Mouse (Mus musculus): ENCODE results near the gene Dpf2.
"Not testable (repeated sequence)": the region's sequence is repeated elsewhere in the genome, so short reads cannot be mapped to it uniquely, and the experiment has no call there.

The Dpf2 gene

DNA sequence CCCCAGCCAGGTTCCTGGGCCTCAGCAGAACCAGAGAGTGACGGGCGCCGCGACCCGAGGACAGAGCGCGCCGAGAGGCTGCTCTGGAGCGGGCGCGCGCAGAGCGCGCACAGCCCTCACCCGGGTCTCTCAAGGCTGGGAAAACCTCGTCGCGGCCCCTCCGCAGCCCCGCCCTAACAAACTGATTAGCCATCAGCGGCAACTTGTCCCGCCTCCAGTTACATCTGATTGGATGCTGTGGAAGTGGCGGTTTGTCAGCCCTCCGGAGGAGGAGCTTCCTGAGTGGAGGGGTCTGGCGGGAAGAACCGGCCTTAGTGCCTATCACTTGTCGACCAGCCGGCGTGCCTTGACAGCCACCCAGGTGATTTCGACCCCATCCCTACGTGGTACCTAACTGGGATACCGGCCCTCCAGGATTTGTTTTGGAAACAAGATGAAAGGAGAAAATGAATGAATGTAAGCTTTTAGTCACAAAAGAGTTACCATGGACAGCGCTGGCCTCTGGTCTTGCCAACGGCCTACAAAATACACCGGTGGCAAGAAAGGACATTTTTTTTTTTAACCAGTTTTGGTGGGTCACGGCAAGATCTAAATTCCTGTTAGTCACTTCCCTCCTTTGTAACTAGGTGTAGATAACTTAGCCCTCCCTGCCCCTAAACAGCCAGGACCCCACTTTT is 18.7 kb downstream of the Dpf2 start, which contains the start of gene Tigd3:
Gene Tigd3 (minus strand): TSS at position 148 of the 677 bp plus-strand sequence.
- no peak for DNase-seq (ENCODE audit: extremely low read depth, low read depth, low spot score)

DNA sequence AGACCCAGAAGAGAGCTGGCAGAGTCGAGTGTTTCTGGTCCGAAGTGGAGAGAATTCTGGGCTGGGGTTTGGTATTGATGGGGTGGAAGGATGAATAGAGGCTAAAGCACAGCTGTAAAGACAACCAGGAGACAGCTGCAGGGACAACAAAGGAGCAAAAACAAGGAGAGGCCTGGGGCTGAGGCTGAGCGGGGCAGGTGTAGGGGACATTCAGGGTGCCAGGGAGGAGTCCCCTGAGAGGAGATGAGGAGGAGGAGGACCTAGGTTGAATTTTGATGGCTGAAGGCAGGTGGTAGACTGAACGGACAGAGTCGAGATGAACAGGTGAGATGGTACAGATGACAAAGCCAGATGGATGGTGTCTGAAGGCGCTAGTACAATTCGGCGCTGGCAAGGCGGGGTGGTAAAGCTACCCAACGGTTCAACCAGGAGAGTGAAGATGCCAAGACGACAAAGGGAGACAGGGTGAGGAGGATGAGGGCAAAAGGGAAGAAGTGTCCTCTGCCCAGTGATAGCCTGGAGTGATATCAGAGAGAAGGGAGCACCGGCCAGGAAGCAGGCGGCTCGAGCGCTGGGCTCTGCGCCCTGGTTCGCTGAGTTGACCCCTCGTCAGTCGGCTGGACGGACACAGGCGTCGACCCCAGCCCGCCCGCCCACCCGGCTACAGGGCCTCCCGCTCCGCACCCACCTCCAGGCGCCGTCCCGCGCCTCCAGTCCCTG is 19.4 kb downstream of the Dpf2 start:
- no peak for DNase-seq (ENCODE audit: extremely low read depth, low read depth, low spot score)

DNA sequence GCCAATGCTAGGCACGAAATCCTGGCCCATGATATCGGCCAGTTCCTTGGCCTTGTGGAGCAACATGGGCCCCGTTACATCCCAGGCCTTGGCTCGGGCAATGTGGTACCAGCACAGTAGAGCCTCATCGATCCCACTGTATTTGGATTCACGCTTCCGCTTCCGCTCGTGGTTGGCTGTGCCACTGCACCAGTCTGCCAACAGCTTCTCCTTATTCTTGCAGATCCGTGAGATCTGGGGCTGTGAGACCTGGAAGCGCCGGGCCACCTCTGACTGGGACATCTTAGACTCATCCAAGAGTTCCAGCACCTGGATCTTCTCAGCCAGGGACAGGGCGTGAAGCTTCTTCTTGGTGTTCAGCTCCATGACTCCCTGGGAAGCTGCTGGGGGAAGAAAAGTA is 20.1 kb downstream of the Dpf2 start:
- no peak for DNase-seq (ENCODE audit: extremely low read depth, low read depth, low spot score)

DNA sequence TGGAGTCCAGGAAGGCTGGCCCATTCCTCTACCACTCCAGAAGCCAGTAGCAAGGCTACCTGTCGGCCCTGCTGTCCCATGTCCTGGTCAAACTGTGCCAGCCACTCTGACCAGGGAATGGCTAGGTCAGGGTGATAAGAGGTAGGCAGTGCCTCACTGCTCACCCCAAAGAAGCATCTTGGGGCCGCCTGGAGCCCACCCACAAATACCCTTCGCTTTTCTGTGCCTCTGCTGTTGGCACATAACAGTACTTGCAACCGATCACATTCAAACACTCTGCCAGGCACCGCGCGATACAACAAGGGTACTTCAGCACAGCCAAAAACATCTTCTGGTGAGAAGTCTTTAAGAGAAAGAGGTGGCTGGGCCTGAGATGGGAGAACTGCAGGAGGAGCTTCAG is 20.5 kb downstream of the Dpf2 start:
- no peak for DNase-seq (ENCODE audit: extremely low read depth, low read depth, low spot score)

DNA sequence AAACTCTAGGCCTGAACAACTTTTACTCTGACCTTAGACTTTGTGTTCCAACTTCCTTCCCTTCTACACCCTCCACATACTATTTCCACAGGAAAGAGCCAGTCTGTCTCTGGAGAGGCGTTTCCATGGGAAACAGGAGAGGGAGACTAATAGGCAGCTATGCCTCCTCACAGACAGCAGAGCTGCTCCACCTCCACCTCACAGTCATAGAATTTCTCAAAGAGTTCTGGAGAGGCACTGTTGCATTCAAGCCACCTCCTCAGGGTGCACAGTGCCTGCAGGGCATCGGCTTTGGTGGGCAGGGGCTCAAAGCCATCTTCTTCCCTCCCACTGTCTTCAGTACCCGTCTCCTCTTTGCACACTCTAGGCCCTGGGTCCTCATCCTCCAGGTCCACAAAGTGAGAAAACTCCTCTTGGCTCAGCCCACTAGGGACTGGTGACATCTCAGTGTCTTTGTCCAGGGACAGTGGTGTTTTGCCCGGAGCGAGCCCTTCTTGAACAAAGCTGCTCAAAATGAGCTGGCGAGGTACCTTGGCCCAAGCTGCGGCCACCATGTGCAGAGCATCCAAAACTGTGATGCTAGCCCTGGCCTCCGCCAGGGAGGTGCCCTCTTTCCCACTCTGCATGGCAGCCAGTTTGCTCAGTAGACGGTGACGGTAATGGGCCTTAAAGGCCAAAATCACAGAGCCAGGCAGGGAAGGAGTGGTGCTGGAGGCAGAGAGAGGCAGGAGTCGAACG is 21.1 kb downstream of the Dpf2 start:
- no peak for DNase-seq (ENCODE audit: extremely low read depth, low read depth, low spot score)

DNA sequence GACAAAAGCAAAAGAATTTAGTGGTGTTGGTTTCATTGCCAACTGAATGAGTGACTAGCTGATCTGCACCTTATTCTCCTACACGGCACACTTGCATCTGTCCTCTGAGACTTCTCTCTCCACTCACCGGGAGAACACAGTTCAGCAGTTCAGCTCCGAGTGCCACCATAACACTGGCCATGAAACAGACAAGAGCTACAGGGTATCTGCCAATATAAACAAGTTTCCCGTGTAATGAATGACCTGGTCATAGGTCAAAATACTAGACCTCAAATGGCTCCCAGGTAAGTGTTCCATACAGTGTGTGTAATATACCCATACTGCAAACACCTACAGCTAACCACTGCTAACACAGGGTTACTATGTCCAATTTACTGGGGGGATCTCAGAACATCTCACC is 23.6 kb downstream of the Dpf2 start:
- DNase-seq (ENCODE audit: extremely low read depth, low read depth, low spot score), result no peak

DNA sequence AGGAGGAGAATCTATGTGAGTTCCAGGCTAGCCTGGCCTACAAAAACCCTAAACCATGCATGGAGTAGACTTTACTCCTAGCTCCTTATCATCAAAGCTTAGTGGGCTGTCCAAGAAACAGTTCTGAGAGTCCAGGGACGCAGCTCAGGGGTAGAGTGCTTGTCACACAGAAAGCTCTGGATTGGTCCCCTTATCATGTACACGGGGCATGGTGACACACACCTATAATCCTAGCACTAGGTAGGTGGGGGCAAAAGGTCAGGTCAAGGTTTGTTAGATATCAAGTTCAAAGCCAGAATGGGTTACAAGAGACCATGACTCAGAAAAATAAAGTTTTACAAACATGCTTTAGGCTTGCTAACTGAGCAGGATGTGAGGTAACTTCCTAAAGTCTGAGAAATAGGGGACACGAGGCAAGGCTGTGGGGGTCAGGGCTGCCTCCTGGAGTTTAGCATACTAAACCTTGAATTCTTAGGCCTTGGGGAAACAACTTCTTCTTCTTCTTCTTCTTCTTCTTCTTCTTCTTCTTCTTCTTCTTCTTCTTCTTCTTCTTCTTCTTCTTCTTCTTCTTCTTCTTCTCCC is 25.5 kb downstream of the Dpf2 start:
- no peak for DNase-seq (ENCODE audit: extremely low read depth, low read depth, low spot score)

DNA sequence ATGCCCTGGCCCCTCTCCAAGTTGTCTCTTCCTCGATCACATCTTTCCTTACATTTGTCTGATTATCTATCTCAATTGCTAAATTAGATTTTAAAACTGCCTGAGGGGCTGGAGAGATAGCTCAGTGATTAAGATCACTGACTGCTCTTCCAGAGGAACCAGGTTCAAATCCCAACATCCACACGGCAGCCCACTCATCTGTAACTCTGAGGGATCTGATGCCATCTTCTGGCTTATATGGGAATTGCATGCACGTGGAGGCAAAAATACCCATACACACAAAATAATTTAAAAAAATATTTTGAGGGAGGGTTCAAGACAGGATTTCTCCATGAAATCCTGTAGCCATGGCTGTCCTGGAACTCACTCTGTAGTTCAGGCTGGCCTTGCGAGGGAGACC is 27.0 kb downstream of the Dpf2 start:
- DNase-seq (ENCODE audit: extremely low read depth, low read depth, low spot score), result no peak

GRCm38 (mm10) chr19:5883935-5884334 is 28.9 kb downstream of the Dpf2 start:
- DNase-seq (ENCODE audit: extremely low read depth, low read depth, low spot score), result no peak

GRCm38 (mm10) chr19:5882079-5882478 is 30.7 kb downstream of the Dpf2 start:
- not testable (repeated sequence) for DNase-seq (ENCODE audit: extremely low read depth, low read depth, low spot score)

DNA sequence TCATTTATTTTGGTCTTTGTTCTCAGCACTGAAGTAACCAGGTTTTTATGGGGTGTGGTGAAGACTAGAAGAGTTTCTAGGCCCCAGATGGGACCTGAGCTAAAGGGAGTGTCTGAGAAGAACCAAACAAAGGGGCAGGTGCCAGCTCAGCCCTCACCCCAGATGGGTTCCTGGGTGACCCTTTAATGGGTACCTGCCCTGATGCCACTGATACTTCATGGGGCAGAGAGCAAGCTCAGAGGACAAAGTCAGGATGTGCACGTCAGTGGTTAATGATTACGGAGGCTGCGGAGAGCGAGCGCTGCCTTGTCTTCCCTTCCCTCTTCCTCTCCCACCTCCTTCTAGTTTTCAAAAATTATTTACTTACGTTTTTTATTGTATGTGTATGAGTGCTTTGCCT is 31.7 kb downstream of the Dpf2 start:
- no peak for DNase-seq (ENCODE audit: extremely low read depth, low read depth, low spot score)

DNA sequence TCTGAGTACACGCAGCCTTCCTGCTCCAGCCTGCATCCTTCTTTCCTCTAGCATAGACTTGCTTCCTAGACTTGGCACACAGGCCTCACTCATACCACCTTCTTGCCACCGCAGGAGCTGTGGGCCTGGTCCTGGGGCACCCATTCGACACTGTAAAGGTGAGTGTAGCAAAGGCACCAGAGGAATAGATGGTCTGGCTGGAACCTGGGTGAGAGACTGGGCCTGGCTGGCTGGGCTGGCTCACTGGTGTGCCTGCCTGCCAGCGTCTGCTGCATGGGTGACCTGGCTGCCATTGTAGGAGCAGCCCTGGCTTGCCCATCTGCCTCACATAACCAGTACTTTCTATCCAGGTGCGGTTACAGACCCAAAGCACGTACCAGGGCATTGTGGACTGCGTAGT is 33.1 kb downstream of the Dpf2 start:
- DNase-seq (ENCODE audit: extremely low read depth, low read depth, low spot score), result no peak

DNA sequence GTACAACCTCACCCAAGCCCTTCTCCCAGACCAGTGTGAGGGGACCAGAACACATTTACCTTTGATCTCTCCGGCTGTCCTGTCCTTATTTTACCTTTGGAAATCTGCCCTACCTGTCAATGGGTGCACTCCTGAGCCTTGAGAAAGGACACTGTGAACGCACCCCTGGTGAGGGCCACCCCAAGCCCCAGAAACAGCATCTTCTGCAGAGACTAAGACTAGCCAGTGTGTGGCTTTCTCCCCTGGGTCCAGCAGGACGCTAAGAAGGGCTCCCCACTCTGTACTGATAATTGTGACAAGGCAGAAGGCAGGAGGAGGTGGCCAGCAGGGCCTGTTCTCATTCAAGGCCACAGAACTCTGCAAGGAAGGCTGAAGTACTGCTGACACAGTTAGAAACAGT is 33.9 kb downstream of the Dpf2 start:
- no peak for DNase-seq (ENCODE audit: extremely low read depth, low read depth, low spot score)

- no peak for DNase-seq (ENCODE audit: extremely low read depth, low read depth, low spot score)
Observed at GRCm38 (mm10) chr19:5878362-5878722, 34.5 kb downstream of the Dpf2 start.

GRCm38 (mm10) chr19:5877618-5878361 is 35.0 kb downstream of the Dpf2 start, which contains the start of gene Slc25a45:
TSS of gene Slc25a45 (plus strand) at chr19:5877808.
- no peak for DNase-seq (ENCODE audit: extremely low read depth, low read depth, low spot score)

DNA sequence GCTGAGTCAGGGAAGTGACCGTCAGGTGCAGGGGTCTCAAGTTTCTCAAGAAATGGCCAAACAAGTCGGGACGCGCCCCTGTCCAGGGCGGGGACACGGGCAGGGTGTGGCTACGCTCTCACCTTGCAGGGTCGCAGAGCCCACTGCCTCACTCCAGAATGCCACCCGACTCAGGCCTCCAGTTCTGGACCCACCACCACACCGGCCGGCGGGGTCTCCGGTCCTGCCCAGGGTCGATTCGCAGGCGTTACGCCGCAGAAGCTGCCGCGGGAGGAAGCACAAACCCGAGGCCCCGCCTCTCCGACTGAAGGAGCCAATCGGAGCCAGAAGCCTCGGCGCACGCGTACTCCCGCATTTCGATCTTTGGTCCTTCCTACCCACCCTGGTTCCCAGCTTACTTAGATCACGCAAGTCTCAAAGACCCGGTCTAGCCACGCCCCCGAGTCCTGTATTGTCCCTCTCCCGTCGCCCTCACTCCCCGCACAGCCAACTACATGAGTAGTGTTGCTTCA is 37.8 kb downstream of the Dpf2 start, which contains the start of gene Frmd8:
Gene Frmd8 (minus strand): TSS at position 306 of the 512 bp plus-strand sequence.
- DNase-seq (ENCODE audit: extremely low read depth, low read depth, low spot score), result peak; percentile 23

DNA sequence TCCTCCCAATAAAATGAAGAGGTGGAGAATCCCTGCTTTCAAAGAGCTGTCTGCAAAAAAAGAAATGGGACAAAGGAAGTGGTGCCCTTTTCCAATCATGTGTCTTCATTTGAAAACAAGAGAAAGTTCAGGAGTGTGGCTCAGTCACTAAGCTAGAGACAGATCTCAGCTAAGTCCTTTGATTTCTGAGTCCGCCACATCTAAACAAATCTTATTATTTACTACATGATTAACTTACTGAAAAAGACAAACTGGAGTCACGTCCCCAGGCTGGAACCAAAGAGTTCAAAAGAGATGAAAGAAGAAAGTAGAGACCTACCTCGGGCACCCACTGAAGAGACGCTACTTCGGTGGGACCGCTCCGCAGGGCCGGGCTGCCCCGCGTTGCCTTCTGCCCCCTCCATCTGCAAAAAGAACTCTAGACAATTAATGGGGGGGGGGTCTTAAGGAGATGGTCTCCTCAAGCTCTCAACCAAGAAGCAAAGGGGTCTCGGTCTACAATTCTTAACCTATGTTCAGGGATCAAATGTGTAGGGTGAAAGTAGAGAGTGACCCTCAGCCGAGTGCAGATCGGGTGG is 38.3 kb downstream of the Dpf2 start:
- DNase-seq (ENCODE audit: extremely low read depth, low read depth, low spot score), result no peak

DNA sequence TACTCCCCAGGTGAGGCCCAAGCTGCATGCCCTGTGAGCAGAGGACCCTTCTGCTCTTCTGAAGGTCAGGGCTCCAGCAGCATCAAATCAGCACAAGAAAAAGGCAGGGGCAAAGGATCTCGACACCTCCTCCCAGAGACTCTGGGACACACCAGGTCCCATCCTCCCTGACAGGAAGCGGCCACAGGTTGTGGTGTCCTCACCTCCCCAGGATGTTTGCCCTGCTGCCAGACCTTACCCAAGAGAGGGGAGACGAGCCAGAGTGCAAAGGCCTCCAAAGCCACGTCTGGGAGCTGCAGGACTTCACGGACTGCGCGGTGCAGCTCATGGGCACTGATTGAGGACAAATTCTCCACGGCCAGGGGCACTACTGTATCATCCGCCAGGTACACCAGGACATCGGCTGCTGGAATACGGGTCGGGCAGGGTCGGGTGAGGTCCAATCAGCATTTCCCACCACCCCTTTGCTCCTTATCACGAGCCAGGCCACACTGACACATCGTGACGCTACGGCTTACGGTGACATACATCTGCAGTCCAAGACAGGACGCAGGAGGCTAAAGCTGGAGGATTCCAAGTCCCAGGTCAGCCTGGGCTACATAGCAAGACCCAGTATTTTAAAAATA is 39.8 kb downstream of the Dpf2 start:
- DNase-seq (ENCODE audit: extremely low read depth, low read depth, low spot score), result no peak

DNA sequence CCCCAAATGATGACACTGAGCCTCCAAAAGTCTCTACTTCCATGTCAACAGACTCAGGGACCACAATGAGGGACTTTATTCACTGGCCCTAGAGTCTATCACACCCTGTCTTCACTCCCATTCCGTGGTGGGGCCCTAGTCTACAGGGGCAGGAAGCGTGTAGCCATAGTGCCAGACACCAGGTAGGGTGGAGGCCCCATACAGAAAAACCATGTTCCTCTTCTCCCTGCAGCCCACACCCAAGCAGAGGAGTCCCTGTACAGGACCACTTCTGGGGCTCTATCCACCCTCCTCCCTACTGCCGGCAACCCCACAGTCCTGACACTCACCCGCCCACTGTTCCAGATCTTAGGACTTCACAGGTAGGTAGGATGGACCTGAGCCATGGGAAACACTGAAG is 40.3 kb downstream of the Dpf2 start:
- no peak for DNase-seq (ENCODE audit: extremely low read depth, low read depth, low spot score)

DNA sequence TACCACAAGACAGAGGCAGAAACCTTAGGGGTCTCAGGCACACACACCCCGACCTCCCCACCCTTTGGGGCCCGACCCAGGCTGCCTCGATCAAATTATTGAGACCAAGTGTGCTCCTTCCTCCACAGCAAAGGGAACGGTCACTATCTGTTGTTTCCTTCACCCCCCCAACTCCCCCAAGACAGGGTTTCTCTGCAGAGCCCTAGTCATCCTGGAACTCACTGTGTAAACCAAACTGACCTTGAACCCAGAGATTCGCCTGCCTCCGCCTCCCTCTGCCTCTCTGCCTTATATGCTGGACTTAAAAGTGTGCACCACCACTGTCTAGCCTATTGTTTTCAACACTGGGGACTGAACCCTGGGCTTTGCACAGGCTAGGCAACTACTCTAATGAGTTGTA is 41.1 kb downstream of the Dpf2 start:
- no peak for DNase-seq (ENCODE audit: extremely low read depth, low read depth, low spot score)
